Mouse (Mus musculus) heart, postnatal 0 days (tissue): ENCODE measurements around the gene Psmb1.
"Not testable (repeated sequence)": the region's sequence is repeated elsewhere in the genome, so short reads cannot be mapped to it uniquely, and the experiment has no call there.

Source experiments
- CTCF ChIP-seq: IDR thresholded peaks from 2 replicates; pipeline ENCODE4 v1.5.1; 2016; ENCODE audit warnings: antibody characterized with exemption, control low read depth, low read depth
- EP300 ChIP-seq: IDR thresholded peaks from 2 replicates; pipeline ENCODE4 v1.6.1; 2016; ENCODE audit warnings: antibody characterized with exemption, low read depth

DNA sequence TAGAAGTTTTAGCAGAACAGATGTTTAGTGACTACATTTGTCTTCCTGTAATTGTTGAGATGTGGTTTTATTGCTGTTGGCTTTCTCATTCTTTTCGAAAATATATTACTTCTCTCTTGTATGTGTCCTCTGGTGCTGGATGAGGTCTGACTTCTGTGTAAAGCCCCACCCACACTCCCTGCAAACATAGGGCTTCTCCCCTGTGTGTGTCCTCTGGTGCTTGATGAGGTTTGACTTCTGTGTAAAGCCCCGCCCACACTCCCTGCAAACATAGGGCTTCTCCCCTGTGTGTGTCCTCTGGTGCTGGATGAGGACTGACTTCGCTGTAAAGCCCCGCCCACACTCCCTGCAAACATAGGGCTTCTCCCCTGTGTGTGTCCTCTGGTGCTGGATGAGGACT is 44.3 kb upstream of the Psmb1 start:
- TF ChIP-seq CTCF, EP300: not testable (repeated sequence)
